Mouse (Mus musculus) liver, embryonic 15.5 days (tissue): Measurements from ENCODE around the gene Il21r. TPM values are rescaled to one million over a fixed set of nuclear protein-coding genes. Genes with fewer than 3 reads are reported as not detected.

ENCODE experiments used
- ATAC-seq: fragments of 200-750 bp; cut with Nextera tagmentation; 2 replicates; pipeline ENCODE4 v1.8.0; 2017; ENCODE audit warnings: moderate number of reproducible peaks, mild to moderate bottlenecking, moderate library complexity; ENCODE audit not compliant: insufficient read depth
- H3K27ac ChIP-seq: fragments of 300-500 bp; sonication (generic); replicated peaks from 2 replicates; pipeline ENCODE4 v1.5.1; 2015; ENCODE audit warnings: mild to moderate bottlenecking, inconsistent platforms
- H3K27me3 ChIP-seq: fragments of 300-500 bp; sonication (generic); 2 replicates; pipeline ENCODE4 v1.6.1; 2015; ENCODE audit warnings: mild to moderate bottlenecking, inconsistent platforms
- H3K36me3 ChIP-seq: fragments of 300-500 bp; sonication (generic); replicated peaks from 2 replicates; pipeline ENCODE4 v1.6.1; 2015; ENCODE audit warnings: moderate library complexity, mild to moderate bottlenecking, inconsistent platforms
- H3K4me1 ChIP-seq: fragments of 300-500 bp; sonication (generic); replicated peaks from 2 replicates; pipeline ENCODE4 v1.6.1; 2015; ENCODE audit warnings: inconsistent platforms
- H3K4me2 ChIP-seq: fragments of 300-500 bp; sonication (generic); 2 replicates; pipeline ENCODE4 v1.6.1; 2015; ENCODE audit warnings: moderate library complexity, mild to moderate bottlenecking, inconsistent platforms
- H3K4me3 ChIP-seq: fragments of 300-500 bp; sonication (generic); replicated peaks from 2 replicates; pipeline ENCODE4 v1.5.1; 2015; ENCODE audit warnings: mild to moderate bottlenecking, inconsistent platforms
- H3K9ac ChIP-seq: fragments of 300-500 bp; sonication (generic); 2 replicates; pipeline ENCODE4 v1.6.1; 2015; ENCODE audit warnings: moderate library complexity, mild to moderate bottlenecking, inconsistent platforms
- H3K9me3 ChIP-seq: fragments of 300-500 bp; sonication (generic); replicated peaks from 2 replicates; pipeline ENCODE4 v1.6.1; 2016; ENCODE audit warnings: inconsistent platforms
- WGBS: fragments of 180-500 bp; shearing (Covaris S2); methylation state at CpG from one replicate; pipeline ENCODE4 v1.1.7; 2015; ENCODE audit warnings: mixed read lengths; ENCODE audit not compliant: insufficient replicate concordance; 5-methylcytosine and 5-hydroxymethylcytosine counted together
- polyA plus RNA-seq: library from polyadenylated mRNA; unstranded; fragments of >200 nt; fragmentation: Nextera tagmentation; extraction: Ambion mirVana; gene quantifications from 2 replicates; pipeline ENCODE4 v1.2.1, GENCODE M21; 2015

The Il21r gene
- polyA plus RNA-seq, 1 experiment from 2014 or later: 0.71 TPM

GRCm38 (mm10) chr7:125586355-125586754 lies 16.9 kb upstream of the Il21r start:
- no peak overlapping the region for H3K4me3 ChIP-seq
- ATAC-seq: no peak
- no peak overlapping the region for H3K4me2 ChIP-seq
- WGBS: 88% methylated on average over 23 of the region's 23 CpGs
- no peak overlapping the region for H3K27ac ChIP-seq
- H3K9ac ChIP-seq: no peak overlapping the region
- H3K27me3 ChIP-seq: 0 out of 2 replicates have a peak, but pooled peaks cover under 1% of the 10 kb centered on the region
- H3K9me3 ChIP-seq: no peaks in the 10 kb centered on the region; the same call in 1 of the 2 replicates
- no peaks in the 10 kb centered on the region for H3K36me3 ChIP-seq
- peaks cover 7% of the 10 kb centered on the region for H3K4me1 ChIP-seq

GRCm38 (mm10) chr7:125588721-125589120 lies 14.5 kb upstream of the Il21r start:
- no peak overlapping the region for H3K27ac ChIP-seq
- no peaks in the 10 kb centered on the region for H3K36me3 ChIP-seq
- H3K27me3 ChIP-seq: no peaks in the 10 kb centered on the region
- no peak for ATAC-seq
- H3K4me3 ChIP-seq: no peak overlapping the region
- WGBS: 41% methylated on average over 4 of the region's 4 CpGs
- H3K9me3 ChIP-seq: no peaks in the 10 kb centered on the region; the same call in 1 of the 2 replicates
- H3K9ac ChIP-seq: no peak overlapping the region
- no peaks in the 10 kb centered on the region for H3K4me1 ChIP-seq
- no peak overlapping the region for H3K4me2 ChIP-seq

GRCm38 (mm10) chr7:125589896-125590295 lies 13.3 kb upstream of the Il21r start:
- ATAC-seq: no peak
- Histone ChIP-seq H3K4me1 (no peaks in the 10 kb centered on the region), H3K9me3 (no peaks in the 10 kb centered on the region; the same call in 1 of the 2 replicates), H3K4me3 (no peak overlapping the region), H3K9ac (no peak overlapping the region), H3K4me2 (no peak overlapping the region), H3K36me3 (no peaks in the 10 kb centered on the region), H3K27me3 (no peaks in the 10 kb centered on the region), H3K27ac (no peak overlapping the region)
- 63% methylated on average over 7 of the region's 7 CpGs for WGBS

- H3K27ac ChIP-seq: no peak overlapping the region
- H3K36me3 ChIP-seq: no peaks in the 10 kb centered on the region
- no peak overlapping the region for H3K9ac ChIP-seq
- H3K4me3 ChIP-seq: no peak overlapping the region
- H3K27me3 ChIP-seq: no peaks in the 10 kb centered on the region
- 26% methylated on average over 4 of the region's 4 CpGs for WGBS
- H3K9me3 ChIP-seq: no peaks in the 10 kb centered on the region
- H3K4me1 ChIP-seq: no peaks in the 10 kb centered on the region
- no peak overlapping the region for H3K4me2 ChIP-seq
- ATAC-seq: no peak
Measured at GRCm38 (mm10) chr7:125593831-125594230, 9.4 kb upstream of the Il21r start.

- Histone ChIP-seq H3K27me3 (0 out of 2 replicates have a peak, but pooled peaks cover 2% of the 10 kb centered on the region), H3K4me1 (0 out of 2 replicates have a peak, but pooled peaks cover 10% of the 10 kb centered on the region), H3K36me3 (no peaks in the 10 kb centered on the region), H3K4me2 (no peak overlapping the region), H3K9me3 (no peaks in the 10 kb centered on the region), H3K9ac (no peak overlapping the region), H3K27ac (no peak overlapping the region), H3K4me3 (no peak overlapping the region)
- no peak for ATAC-seq
- WGBS: 33% methylated on average over 3 of the region's 3 CpGs
Measured at GRCm38 (mm10) chr7:125596406-125596805, 6.8 kb upstream of the Il21r start.

- Histone ChIP-seq H3K4me3 (no peak overlapping the region), H3K4me1 (0 out of 2 replicates have a peak, but pooled peaks cover 10% of the 10 kb centered on the region), H3K36me3 (no peaks in the 10 kb centered on the region), H3K9me3 (no peaks in the 10 kb centered on the region), H3K27me3 (0 out of 2 replicates have a peak, but pooled peaks cover 9% of the 10 kb centered on the region), H3K9ac (no peak overlapping the region), H3K4me2 (no peak overlapping the region), H3K27ac (no peak overlapping the region)
- 27% methylated on average over 9 of the region's 9 CpGs for WGBS
- no peak for ATAC-seq
Measured at GRCm38 (mm10) chr7:125597083-125597482, 6.1 kb upstream of the Il21r start.

GRCm38 (mm10) chr7:125597516-125598347 lies 5.5 kb upstream of the Il21r start:
- H3K27ac ChIP-seq: no peak overlapping the region
- H3K36me3 ChIP-seq: no peaks in the 10 kb centered on the region
- H3K4me1 ChIP-seq: peaks cover 10% of the 10 kb centered on the region; the same call in 1 of the 2 replicates
- ATAC-seq: no peak
- no peak overlapping the region for H3K4me2 ChIP-seq
- 0 out of 2 replicates have a peak, but pooled peaks cover 11% of the 10 kb centered on the region for H3K27me3 ChIP-seq
- no peaks in the 10 kb centered on the region for H3K9me3 ChIP-seq
- H3K4me3 ChIP-seq: no peak overlapping the region
- 71% methylated on average over 11 of the region's 11 CpGs for WGBS
- H3K9ac ChIP-seq: no peak overlapping the region

- 16% methylated on average over 4 of the region's 4 CpGs for WGBS
- Histone ChIP-seq H3K4me3 (no peak overlapping the region), H3K27me3 (0 out of 2 replicates have a peak, but pooled peaks cover 11% of the 10 kb centered on the region), H3K36me3 (no peaks in the 10 kb centered on the region), H3K9me3 (no peaks in the 10 kb centered on the region), H3K27ac (no peak overlapping the region), H3K4me1 (peaks cover 16% of the 10 kb centered on the region; the same call in 1 of the 2 replicates), H3K4me2 (no peak overlapping the region), H3K9ac (no peak overlapping the region)
- ATAC-seq: no peak
Measured at GRCm38 (mm10) chr7:125599373-125599973, 3.8 kb upstream of the Il21r start.

- no peaks in the 10 kb centered on the region for H3K36me3 ChIP-seq
- 45% methylated on average over 10 of the region's 10 CpGs for WGBS
Measured at GRCm38 (mm10) chr7:125600136-125600535, 3.1 kb upstream of the Il21r start.

GRCm38 (mm10) chr7:125600612-125601279 lies 2.5 kb upstream of the Il21r start:
- ATAC-seq: no peak
- H3K4me2 ChIP-seq: peak overlapping the region; percentile 25; the same call in 1 of the 2 replicates

More at GRCm38 (mm10) chr7:125600136-125600535, 3.1 kb upstream of the Il21r start:
- 0 out of 2 replicates have a peak, but pooled peaks cover 11% of the 10 kb centered on the region for H3K27me3 ChIP-seq
- no peaks in the 10 kb centered on the region for H3K9me3 ChIP-seq
- no peak for ATAC-seq
- H3K9ac ChIP-seq: no peak overlapping the region
- peaks cover 16% of the 10 kb centered on the region; the same call in 1 of the 2 replicates for H3K4me1 ChIP-seq
- H3K4me3 ChIP-seq: no peak overlapping the region
- H3K4me2 ChIP-seq: no peak overlapping the region
- H3K27ac ChIP-seq: no peak overlapping the region

More at GRCm38 (mm10) chr7:125600612-125601279, 2.5 kb upstream of the Il21r start:
- Histone ChIP-seq H3K4me1 (peaks cover 16% of the 10 kb centered on the region; the same call in 1 of the 2 replicates), H3K27me3 (0 out of 2 replicates have a peak, but pooled peaks cover 11% of the 10 kb centered on the region), H3K9ac (no peak overlapping the region), H3K9me3 (no peaks in the 10 kb centered on the region), H3K36me3 (no peaks in the 10 kb centered on the region), H3K4me3 (no peak overlapping the region), H3K27ac (peak overlapping the region; percentile 19; the same call in 1 of the 2 replicates)
- WGBS: 11% methylated on average over 6 of the region's 6 CpGs
